Mouse (Mus musculus) CH12.LX (cell line): ENCODE measurements around the gene Rnase13.

Source experiments
- CTCF ChIP-seq, 2 experiments: IDR thresholded peaks in 1 of 2; conservative IDR thresholded peaks in 1 of 2; 2 replicates each; pipeline ENCODE4 v1.5.1; 2011 to 2012; ENCODE audit warnings: low read depth in 2 of 2, low read length in 2 of 2, improper control_type of control experiment in 1 of 2, inconsistent platforms in 1 of 2, mild to moderate bottlenecking in 1 of 2, moderate library complexity in 1 of 2
- POLR2AphosphoS2 ChIP-seq: IDR thresholded peaks from 2 replicates; pipeline ENCODE4 v1.6.1; 2011; ENCODE audit warnings: low read depth, low read length, improper control_type of control experiment

DNA sequence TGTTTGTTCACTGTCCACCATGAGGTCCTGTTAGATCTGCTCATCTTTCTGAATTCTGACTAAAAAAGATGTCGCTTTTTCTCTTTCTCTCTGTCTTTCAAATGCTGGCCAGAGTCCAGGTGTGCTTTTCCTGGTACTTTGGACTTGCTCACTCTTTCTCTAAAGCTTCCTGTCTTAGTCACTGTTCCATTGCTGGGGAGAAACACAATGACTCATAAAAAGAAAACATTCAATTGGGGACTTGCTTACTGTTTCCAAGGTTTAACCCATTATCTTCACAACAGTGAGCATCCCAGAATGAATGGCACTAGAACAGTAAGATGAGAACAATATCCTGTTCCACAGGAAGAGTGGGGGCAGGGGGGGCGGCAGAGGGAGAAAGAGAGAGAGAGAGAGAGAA, 37.7 kb upstream of the Rnase13 start:
- TF ChIP-seq POLR2AphosphoS2 (no peak), CTCF (conservative IDR thresholded peaks at IDR 0.05 in 1 of 2, IDR thresholded peaks at IDR 0.05 in 1 of 2; ENCODE audit: low read depth in 2 of 2, low read length in 2 of 2) (no peak)
